ENCODE assay signal across 9 mouse cellular contexts in genomic region chr9:118995539-118995938, GRCm38 (mm10). TPM values are rescaled to one million over a fixed set of nuclear protein-coding genes. Genes with fewer than 3 reads are reported as not detected.
DNase-seq lines count a peak whose midpoint lies in the region; ATAC-seq and TF ChIP-seq lines count a peak whose summit lies in the region.
"Had no signal": no experiment of that assay in that cellular context is flagged by ENCODE, and none has a peak within 500 bp of the region (broad histone marks: within the 10 kb centered on the region; RNA-seq: fewer than 3 reads in every experiment).

No protein-coding gene starts in this region.

- peak overlapping the region; percentile 76 for H3K27ac ChIP-seq in layer of hippocampus, adult 2 months
- H3K27ac ChIP-seq in intestine, postnatal 0 days (ENCODE audit: low read depth, low read length), result peak overlapping the region; percentile 57
- peak overlapping the region; percentile 64 for H3K27ac ChIP-seq in lung, embryonic 16.5 days (ENCODE audit: low read length)

- H3K9me3 ChIP-seq in intestine, postnatal 0 days (ENCODE audit: control insufficient read depth), result no peaks in the 10 kb centered on the region
- no peaks in the 10 kb centered on the region for H3K9me3 ChIP-seq in lung, embryonic 16.5 days (ENCODE audit: control insufficient read depth, low read length)

- DNase-seq in layer of hippocampus, adult 2 months (ENCODE audit: low spot score in 2 of 2), result no peak
- DNase-seq in layer of hippocampus, adult 11-12 months (ENCODE audit: low spot score), result no peak
- DNase-seq in ZHBTc4 (ENCODE audit: low read depth, low spot score), result peak; percentile 58
- DNase-seq in cerebellum, adult 9-10 months, result no peak
- no peak for DNase-seq in cerebellum, adult 11 months
- DNase-seq: left cerebral cortex, postnatal 4 days had no signal

- 0 out of 2 replicates have a peak, but pooled peaks cover 3% of the 10 kb centered on the region for H3K36me3 ChIP-seq in intestine, postnatal 0 days (ENCODE audit: control insufficient read depth, insufficient read depth)
- H3K36me3 ChIP-seq in lung, embryonic 16.5 days (ENCODE audit: control insufficient read depth, insufficient read depth, low read length), result no peaks in the 10 kb centered on the region

- H3K4me1 ChIP-seq in intestine, postnatal 0 days (replicated peaks; ENCODE audit: control insufficient read depth, insufficient read depth, low read length), result peaks cover 6% of the 10 kb centered on the region; the same call in 1 of the 2 replicates
- H3K4me1 ChIP-seq in lung, embryonic 16.5 days (replicated peaks; ENCODE audit: control insufficient read depth, insufficient read depth, low read length), result peaks cover 48% of the 10 kb centered on the region

- H3K27me3 ChIP-seq in intestine, postnatal 0 days (replicated peaks; ENCODE audit: control insufficient read depth, insufficient read depth, low read length), result no peaks in the 10 kb centered on the region
- H3K27me3 ChIP-seq in lung, embryonic 16.5 days (ENCODE audit: control insufficient read depth, insufficient read depth, low read depth, low read length), result no peaks in the 10 kb centered on the region

- no peak overlapping the region for H3K4me3 ChIP-seq in layer of hippocampus, adult 2 months
- H3K4me3 ChIP-seq in intestine, postnatal 0 days (ENCODE audit: low read depth, low read length), result no peak overlapping the region
- no peak overlapping the region for H3K4me3 ChIP-seq in lung, embryonic 16.5 days (ENCODE audit: low read length)
- H3K4me3 ChIP-seq: erythroblast, embryonic 14.5 days had no signal

- ATAC-seq in intestine, postnatal 0 days, result peak; percentile 79
- ATAC-seq in lung, embryonic 16.5 days (ENCODE audit: low read depth), result peak; percentile 55; the same call in 1 of the 2 replicates

- H3K4me2 ChIP-seq in intestine, postnatal 0 days (replicated peaks; ENCODE audit: low read depth), result 0 out of 2 replicates have a peak overlapping the region, but pooled peaks have one; percentile 18
- no peak overlapping the region for H3K4me2 ChIP-seq in lung, embryonic 16.5 days (ENCODE audit: low read depth, low read length)

- 57% methylated on average over 6 of the region's 6 CpGs for WGBS in intestine, postnatal 0 days
- 77% methylated on average over 6 of the region's 6 CpGs for WGBS in lung, embryonic 16.5 days

- no peak overlapping the region for H3K9ac ChIP-seq in intestine, postnatal 0 days (ENCODE audit: low read depth, low read length)
- H3K9ac ChIP-seq in lung, embryonic 16.5 days (ENCODE audit: low read length), result no peak overlapping the region

- no peak for TF ChIP-seq CTCF in layer of hippocampus, adult 2 months (conservative IDR thresholded peaks at IDR 0.05)
- no peak for TF ChIP-seq CTCF in intestine, postnatal 0 days (IDR thresholded peaks at IDR 0.05; ENCODE audit: low read depth)

RNA-seq across cellular contexts. Expression of gene Vill, which starts 57.0 kb away (rescaled TPM):
- under 1 TPM; 0.54 to 0.71 TPM for total RNA-seq in layer of hippocampus, adult 2 months (2021)
- polyA plus RNA-seq in intestine, postnatal 0 days (2015; fragmentation: Nextera tagmentation; extraction: Ambion mirVana), result 3.6 and 5.1 TPM in 2 replicates
- polyA plus RNA-seq in lung, embryonic 16.5 days (2015; fragmentation: Nextera tagmentation; extraction: Ambion mirVana), result 34.9 and 38.2 TPM in 2 replicates
- polyA plus RNA-seq: erythroblast, embryonic 14.5 days had no signal
